Mouse (Mus musculus) CH12.LX (cell line): ENCODE results near the gene Stk24. TPM values are rescaled to one million over a fixed set of nuclear protein-coding genes. Genes with fewer than 3 reads are reported as not detected.

Source experiments
- DNase-seq: peaks from one replicate; pipeline ENCODE4 v3.0.0-alpha.2; 2013; ENCODE audit errors: extremely low read depth
- H3K27ac ChIP-seq: 2 replicates; pipeline ENCODE4 v1.5.1; 2012; ENCODE audit warnings: low read depth, mild to moderate bottlenecking, control low read depth, moderate library complexity; ENCODE audit not compliant: insufficient read depth
- H3K27me3 ChIP-seq: replicated peaks from 2 replicates; pipeline ENCODE3; 2012; ENCODE audit warnings: inconsistent platforms
- H3K36me3 ChIP-seq, 2 experiments: replicated peaks in 1 of 2; 2 replicates each; pipeline versions ENCODE3 to v1.6.1; 2012; ENCODE audit warnings: inconsistent platforms in 1 of 2, low read length in 1 of 2, mild to moderate bottlenecking in 1 of 2, mixed read lengths in 1 of 2, moderate library complexity in 1 of 2; ENCODE audit not compliant: control insufficient read depth in 1 of 2, insufficient read depth in 1 of 2
- H3K4me1 ChIP-seq, 2 experiments: 2 replicates each; pipeline ENCODE4 v1.6.1; 2012; ENCODE audit warnings: inconsistent platforms in 1 of 2, moderate library complexity in 1 of 2; ENCODE audit not compliant: insufficient read depth in 2 of 2, control insufficient read depth in 1 of 2
- H3K4me2 ChIP-seq: 2 replicates; pipeline ENCODE4 v1.6.1; 2012; ENCODE audit warnings: low read depth, mild to moderate bottlenecking, control low read depth; ENCODE audit not compliant: poor library complexity, insufficient read depth, severe bottlenecking
- H3K4me3 ChIP-seq, 3 experiments: fragments of 150-350 bp in 1 of 3; sonication (generic) in 1 of 3; replicated peaks in 1 of 3; 2 replicates each; pipeline versions ENCODE3 to v1.5.1; 2011 to 2012; ENCODE audit warnings: low read depth in 2 of 3, low read length in 2 of 3, mild to moderate bottlenecking in 2 of 3, moderate library complexity in 2 of 3, control low read depth in 1 of 3, improper control_type of control experiment in 1 of 3, inconsistent platforms in 1 of 3, mixed read lengths in 1 of 3; ENCODE audit not compliant: poor library complexity in 1 of 3
- H3K79me2 ChIP-seq: replicated peaks from 2 replicates; pipeline ENCODE4 v1.6.1; 2012; ENCODE audit warnings: mild to moderate bottlenecking, moderate library complexity; ENCODE audit not compliant: control insufficient read depth, poor library complexity, insufficient read depth, severe bottlenecking; ENCODE audit errors: extremely low read depth
- H3K9ac ChIP-seq: 2 replicates; pipeline ENCODE4 v1.6.1; 2012; ENCODE audit warnings: low read depth, mild to moderate bottlenecking, control low read depth, moderate library complexity; ENCODE audit not compliant: insufficient read depth
- H3K9me3 ChIP-seq: replicated peaks from 2 replicates; pipeline ENCODE3; 2012; ENCODE audit warnings: low read length, inconsistent platforms, mixed read lengths
- BHLHE40 ChIP-seq: IDR thresholded peaks from 2 replicates; pipeline ENCODE4 v1.6.1; 2011; ENCODE audit warnings: mild to moderate bottlenecking, low read depth, low read length, improper control_type of control experiment
- CHD2 ChIP-seq: IDR thresholded peaks from 2 replicates; pipeline ENCODE4 v1.6.1; 2011; ENCODE audit warnings: low read length, improper control_type of control experiment
- CTCF ChIP-seq, 2 experiments: IDR thresholded peaks in 1 of 2; conservative IDR thresholded peaks in 1 of 2; 2 replicates each; pipeline ENCODE4 v1.5.1; 2011 to 2012; ENCODE audit warnings: low read depth in 2 of 2, low read length in 2 of 2, improper control_type of control experiment in 1 of 2, inconsistent platforms in 1 of 2, mild to moderate bottlenecking in 1 of 2, moderate library complexity in 1 of 2
- E2F4 ChIP-seq: IDR thresholded peaks from 2 replicates; pipeline ENCODE4 v1.6.1; 2011; ENCODE audit warnings: low read depth, low read length, improper control_type of control experiment; ENCODE audit not compliant: insufficient replicate concordance
- ETS1 ChIP-seq: conservative IDR thresholded peaks from 2 replicates; pipeline ENCODE4 v1.6.1; 2012; ENCODE audit warnings: low read depth, mild to moderate bottlenecking, inconsistent platforms, low read length, improper control_type of control experiment, moderate library complexity
- GABPA ChIP-seq: IDR thresholded peaks from 2 replicates; pipeline ENCODE4 v1.6.1; 2012; ENCODE audit warnings: low read depth, low read length, improper control_type of control experiment, inconsistent platforms; ENCODE audit not compliant: insufficient replicate concordance
- IRF4 ChIP-seq: IDR thresholded peaks from 2 replicates; pipeline ENCODE4 v1.6.1; 2014; ENCODE audit warnings: low read depth, mild to moderate bottlenecking, inconsistent platforms, low read length, improper control_type of control experiment
- JUN ChIP-seq: IDR thresholded peaks from 2 replicates; pipeline ENCODE4 v1.6.1; 2011; ENCODE audit warnings: low read depth, mild to moderate bottlenecking, low read length, improper control_type of control experiment, moderate library complexity; ENCODE audit not compliant: insufficient read depth
- JUND ChIP-seq: conservative IDR thresholded peaks from 2 replicates; pipeline ENCODE4 v1.6.1; 2011; ENCODE audit warnings: low read depth, low read length, improper control_type of control experiment
- KAT2A ChIP-seq: IDR thresholded peaks from 2 replicates; pipeline ENCODE4 v1.6.1; 2012; ENCODE audit warnings: low read length, improper control_type of control experiment, inconsistent platforms; ENCODE audit not compliant: insufficient replicate concordance
- MAFK ChIP-seq: IDR thresholded peaks from 2 replicates; pipeline ENCODE4 v1.6.1; 2011; ENCODE audit warnings: low read length, improper control_type of control experiment; ENCODE audit not compliant: insufficient replicate concordance
- MAX ChIP-seq: IDR thresholded peaks from 2 replicates; pipeline ENCODE4 v1.6.1; 2011; ENCODE audit warnings: low read length, improper control_type of control experiment
- MEF2A ChIP-seq: IDR thresholded peaks from 2 replicates; pipeline ENCODE4 v1.6.1; 2014; ENCODE audit warnings: low read depth, mild to moderate bottlenecking, inconsistent platforms, low read length, improper control_type of control experiment, borderline replicate concordance
- PAX5 ChIP-seq: IDR thresholded peaks from 2 replicates; pipeline ENCODE4 v1.6.1; 2012; ENCODE audit warnings: low read length, inconsistent platforms, mixed read lengths
- POLR2A ChIP-seq: IDR thresholded peaks from 2 replicates; pipeline ENCODE4 v1.6.1; 2011; ENCODE audit warnings: low read depth, mild to moderate bottlenecking, improper control_type of control experiment, low read length
- POLR2AphosphoS2 ChIP-seq: IDR thresholded peaks from 2 replicates; pipeline ENCODE4 v1.6.1; 2011; ENCODE audit warnings: low read depth, low read length, improper control_type of control experiment
- UBTF ChIP-seq: IDR thresholded peaks from 2 replicates; pipeline ENCODE4 v1.6.1; 2012; ENCODE audit warnings: low read depth, mild to moderate bottlenecking, inconsistent platforms, low read length, improper control_type of control experiment, moderate library complexity
- ZKSCAN1 ChIP-seq: IDR thresholded peaks from 2 replicates; pipeline ENCODE4 v1.6.1; 2012; ENCODE audit warnings: low read depth, inconsistent platforms, low read length, improper control_type of control experiment, borderline replicate concordance
- ZMIZ1 ChIP-seq: IDR thresholded peaks from 2 replicates; pipeline ENCODE4 v1.6.1; 2012; ENCODE audit warnings: low read depth, mild to moderate bottlenecking, inconsistent platforms, low read length, improper control_type of control experiment
- ZNF384 ChIP-seq: IDR thresholded peaks from 2 replicates; pipeline ENCODE4 v1.6.1; 2012; ENCODE audit warnings: low read depth, low read length, improper control_type of control experiment, inconsistent platforms
- dilution Hi-C: fragments of 300-500 bp; cut with MboI; formaldehyde crosslinking; loops from 2 replicates; pipeline ENCODE4 v1.14.3; 2020; ENCODE audit warnings: low sequenced_read_pairs; ENCODE audit not compliant: extremely low pct_unique_long_range_greater_than_20kb, extremely low pct_ligation_motif_present
- in situ Hi-C: fragments of 300-500 bp; cut with MboI; formaldehyde crosslinking; loops from 3 replicates; pipeline ENCODE4 v1.14.3; 2019; ENCODE audit warnings: low sequenced_read_pairs, low pct_ligation_motif_present, low pct_unique_long_range_greater_than_20kb, mixed read lengths
- polyA plus RNA-seq: library from polyadenylated mRNA; unstranded; fragments of >175 nt; gene quantifications from 2 replicates; pipeline ENCODE4 v1.2.1, GENCODE M21; 2012; ENCODE audit warnings: low read depth; ENCODE audit not compliant: insufficient read length
- total RNA-seq, 2 experiments: library from RNA; depleted of rRNA; stranded (reverse); fragments of 300-350 nt in 1 of 2; fragments of >200 nt in 1 of 2; gene quantifications; 2 replicates each; pipeline ENCODE4 v1.2.3; 2012 to 2014

Stk24 gene
- total and polyA plus RNA-seq, 3 experiments = 35.5 to 96.7 (median 52.7) TPM

DNA sequence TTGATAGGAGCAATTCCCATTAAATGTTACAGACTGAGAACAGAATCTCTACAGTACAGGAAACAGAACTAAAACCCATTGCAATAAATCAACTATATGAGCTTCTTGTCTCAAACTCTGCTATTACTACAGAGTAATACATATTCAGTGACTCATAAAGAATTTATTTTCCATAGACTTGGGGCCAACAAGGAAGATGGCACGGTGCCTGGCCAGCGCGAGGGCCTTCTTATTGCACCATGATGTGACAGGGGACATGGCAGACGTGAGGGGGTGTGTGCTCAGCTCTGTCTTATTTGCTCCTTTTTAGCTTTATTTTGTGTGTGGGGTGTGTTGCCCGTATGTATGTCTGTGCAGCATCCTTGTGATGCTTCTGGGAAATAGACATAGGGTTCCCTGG lies 37.8 kb upstream of the Stk24 start:
- Histone ChIP-seq H3K27me3 (no peaks in the 10 kb centered on the region), H3K79me2 (no peaks in the 10 kb centered on the region), H3K36me3 (no peaks in the 10 kb centered on the region), H3K4me1 (peaks cover 3 to 19% of the 10 kb centered on the region in 2 experiments; a peak in 3 of 4 replicates), H3K9ac (no peak overlapping the region), H3K9me3 (peaks cover 9% of the 10 kb centered on the region), H3K27ac (no peak overlapping the region), H3K4me3 (no peak overlapping the region), H3K4me2 (no peak overlapping the region)
- in situ Hi-C loops (no loop called here), dilution Hi-C loops (no loop called here)
- TF ChIP-seq MEF2A (no peak), KAT2A (no peak), POLR2AphosphoS2 (no peak), ETS1 (no peak), GABPA (no peak)
- no peak for DNase-seq

DNA sequence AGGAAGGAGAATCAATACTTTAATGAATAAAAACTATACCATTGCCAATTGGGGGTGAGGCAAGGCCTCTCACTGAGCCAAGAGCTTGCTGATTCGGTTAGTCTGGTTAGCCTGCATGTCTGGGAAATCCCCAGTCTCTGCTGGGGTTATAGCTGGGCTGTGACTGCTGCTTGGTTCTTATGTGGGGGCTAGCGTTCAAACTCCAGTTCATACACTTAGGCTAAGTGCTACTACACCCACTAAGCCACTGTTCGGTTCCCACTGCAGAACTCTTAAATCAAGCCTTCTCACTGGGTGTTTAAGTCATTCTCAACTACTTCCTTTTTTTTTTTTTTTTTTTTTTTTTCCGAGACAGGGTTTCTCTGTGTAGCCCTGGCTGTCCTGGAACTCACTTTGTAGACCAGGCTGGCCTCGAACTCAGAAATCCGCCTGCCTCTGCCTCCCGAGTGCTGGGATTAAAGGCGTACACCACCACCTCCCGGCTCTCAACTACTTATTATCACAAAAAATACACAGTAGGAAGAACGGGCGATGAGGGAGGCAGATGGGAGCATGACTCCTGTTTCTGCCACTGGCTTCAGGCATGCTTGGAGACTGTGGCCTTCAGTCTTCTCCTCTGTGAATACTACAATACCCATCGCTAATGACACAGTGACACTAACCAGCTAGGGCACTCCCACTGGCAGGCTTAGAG lies 37.0 kb upstream of the Stk24 start:
- TF ChIP-seq ZKSCAN1 (no peak), ZNF384 (peak; percentile 92)
- TF ChIP-seq, all 38 proteins: peak for 1
- no peak overlapping the region for H3K27ac ChIP-seq
- H3K9ac ChIP-seq = no peak overlapping the region
- H3K9me3 ChIP-seq = peaks cover 9% of the 10 kb centered on the region
- H3K4me2 ChIP-seq = no peak overlapping the region
- H3K36me3 ChIP-seq = no peaks in the 10 kb centered on the region
- H3K4me3 ChIP-seq = no peak overlapping the region
- dilution Hi-C loops (no loop called here), in situ Hi-C loops (no loop called here)
- H3K27me3 ChIP-seq = no peaks in the 10 kb centered on the region
- H3K79me2 ChIP-seq = no peaks in the 10 kb centered on the region
- DNase-seq = peak; percentile 48
- peaks cover 3 to 14% of the 10 kb centered on the region in 2 experiments; a peak in 3 of 4 replicates for H3K4me1 ChIP-seq

DNA sequence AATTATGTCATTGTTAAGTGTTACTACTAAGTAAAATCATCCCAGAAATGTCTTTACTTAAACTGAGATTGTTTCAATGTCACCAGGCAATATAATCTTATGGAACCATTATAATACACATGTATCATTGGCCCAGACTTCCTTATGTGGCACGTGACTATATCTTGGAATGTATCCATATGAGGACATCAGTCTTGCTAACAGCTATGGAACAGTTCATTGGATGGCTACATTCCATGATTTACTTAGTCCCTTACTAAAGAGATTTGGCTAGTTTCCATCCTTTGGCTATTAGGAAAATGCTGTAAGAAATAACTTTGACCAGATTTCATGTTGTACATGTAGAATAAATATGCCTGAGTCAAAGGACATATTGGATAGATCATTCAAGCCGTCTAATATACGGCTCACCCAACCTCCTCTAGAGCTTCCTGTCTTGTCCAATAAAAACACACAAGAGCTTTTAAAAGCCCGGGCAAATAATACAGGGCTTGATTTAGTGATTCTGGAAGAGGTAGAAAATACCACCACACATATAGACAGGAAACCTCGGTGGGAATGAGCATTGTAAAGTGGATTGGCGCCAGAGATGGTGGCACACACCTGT lies 34.9 kb upstream of the Stk24 start:
- no peak overlapping the region for H3K27ac ChIP-seq
- no peaks in the 10 kb centered on the region for H3K36me3 ChIP-seq
- TF ChIP-seq JUND (no peak), CHD2 (no peak), UBTF (no peak), MAFK (no peak), E2F4 (no peak), CTCF (conservative IDR thresholded peaks at IDR 0.05 in 1 of 2, IDR thresholded peaks at IDR 0.05 in 1 of 2; ENCODE audit: low read depth in 2 of 2, low read length in 2 of 2) (no peak), JUN (no peak), ZMIZ1 (no peak), PAX5 (no peak), KAT2A (no peak), POLR2A (no peak), GABPA (no peak), BHLHE40 (no peak), IRF4 (no peak), MAX (no peak)
- H3K4me2 ChIP-seq = no peak overlapping the region
- peaks cover 3 to 14% of the 10 kb centered on the region in 2 experiments; a peak in 3 of 4 replicates for H3K4me1 ChIP-seq
- DNase-seq = no peak
- H3K4me3 ChIP-seq = no peak overlapping the region
- no peaks in the 10 kb centered on the region for H3K79me2 ChIP-seq
- no peaks in the 10 kb centered on the region for H3K9me3 ChIP-seq
- H3K27me3 ChIP-seq = no peaks in the 10 kb centered on the region
- no peak overlapping the region for H3K9ac ChIP-seq
- dilution Hi-C loops = no loop called here
- in situ Hi-C loops = no loop called here
